Mouse (Mus musculus): Measurements from ENCODE around the gene Kat2b. TPM values are rescaled to one million over a fixed set of nuclear protein-coding genes. Genes with fewer than 3 reads are reported as not detected.
"Not testable (repeated sequence)": the region's sequence is repeated elsewhere in the genome, so short reads cannot be mapped to it uniquely, and the experiment has no call there.

Gene Kat2b
- polyA plus RNA-seq, 1 experiment from 2014 or later: 2.1 TPM

DNA sequence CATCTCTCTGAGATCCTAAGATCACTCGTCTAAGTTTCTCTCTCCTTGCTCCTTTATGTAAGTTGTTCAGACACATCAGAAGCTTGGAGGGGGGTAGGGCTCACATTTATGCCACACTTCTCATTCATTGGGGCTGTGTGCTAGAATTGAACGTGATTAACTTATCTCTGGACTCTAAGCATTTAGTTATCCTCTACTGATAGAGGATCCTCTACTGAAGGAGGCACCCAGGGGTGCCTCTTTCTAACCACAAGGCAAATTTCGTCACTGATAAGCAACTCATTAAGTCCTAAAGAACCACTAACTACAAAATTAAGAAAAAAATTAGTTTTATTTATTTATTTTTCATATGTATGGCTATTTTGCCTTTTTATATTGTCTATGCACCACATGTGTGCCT, 55.5 kb downstream of the Kat2b start:
- no peaks in the 10 kb centered on the region for H3K4me1 ChIP-seq
- no peak overlapping the region for H3K27ac ChIP-seq (replicated peaks)
- H3K4me3 ChIP-seq: no peak overlapping the region
- H3K9me3 ChIP-seq: no peaks in the 10 kb centered on the region
- DNase-seq (ENCODE audit: low spot score): no peak
- no peaks in the 10 kb centered on the region for H3K27me3 ChIP-seq (replicated peaks; ENCODE audit: low read depth, poor library complexity, severe bottlenecking)
- 85% methylated on average over 3 of the region's 3 CpGs for WGBS
- H3K36me3 ChIP-seq (replicated peaks): 0 out of 2 replicates have a peak, but pooled peaks cover 2% of the 10 kb centered on the region

DNA sequence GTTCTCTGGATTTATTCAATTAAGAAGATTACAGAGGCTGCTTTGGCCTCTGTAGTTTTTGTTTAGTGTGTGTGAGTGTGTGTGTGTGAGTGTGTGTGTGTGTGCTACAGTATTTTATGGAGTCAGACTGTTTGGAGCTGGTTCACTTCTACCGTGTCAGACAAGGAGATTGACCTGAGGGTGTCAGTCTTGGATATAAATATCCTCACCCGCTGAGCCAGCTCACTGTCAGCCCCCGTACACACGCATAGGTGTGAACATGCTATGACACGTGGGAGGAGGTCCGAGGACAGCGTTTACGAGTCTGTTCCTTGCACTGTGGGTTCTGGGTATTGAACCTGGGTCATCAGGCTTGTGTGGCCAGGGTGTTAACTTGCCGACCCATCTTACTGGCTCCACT, 57.1 kb downstream of the Kat2b start:
- Histone ChIP-seq H3K36me3 (replicated peaks) (0 out of 2 replicates have a peak, but pooled peaks cover 2% of the 10 kb centered on the region), H3K4me1 (no peaks in the 10 kb centered on the region), H3K27me3 (replicated peaks; ENCODE audit: low read depth, poor library complexity, severe bottlenecking) (no peaks in the 10 kb centered on the region), H3K27ac (replicated peaks) (no peak overlapping the region), H3K4me3 (no peak overlapping the region), H3K9me3 (no peaks in the 10 kb centered on the region)
- DNase-seq (ENCODE audit: low spot score): no peak
- WGBS: 90% methylated on average over 9 of the region's 9 CpGs

DNA sequence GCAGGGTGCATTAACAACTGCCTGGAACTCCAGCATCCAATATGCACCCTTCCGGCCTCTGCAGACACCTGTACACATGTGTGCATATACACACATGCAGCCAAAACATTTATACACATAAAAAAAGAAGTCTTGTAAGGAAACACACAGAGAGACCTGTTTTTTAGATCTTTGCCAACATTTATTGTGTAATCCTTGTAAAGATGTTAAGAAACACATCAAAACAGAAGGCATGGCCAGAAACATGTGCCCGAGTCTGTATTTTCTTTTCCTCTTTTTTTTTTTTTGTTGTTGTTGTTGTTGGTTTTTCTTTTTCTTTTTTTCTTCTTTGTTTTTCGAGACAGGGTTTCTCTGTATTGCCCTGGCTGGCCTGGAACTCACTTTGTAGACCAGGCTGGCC, 59.5 kb downstream of the Kat2b start:
- H3K9me3 ChIP-seq: no peaks in the 10 kb centered on the region
- 80% methylated on average over 3 of the region's 3 CpGs for WGBS
- H3K36me3 ChIP-seq (replicated peaks): 0 out of 2 replicates have a peak, but pooled peaks cover 2% of the 10 kb centered on the region
- H3K4me1 ChIP-seq: no peaks in the 10 kb centered on the region
- H3K4me3 ChIP-seq: no peak overlapping the region
- DNase-seq (ENCODE audit: low spot score): no peak
- no peak overlapping the region for H3K27ac ChIP-seq (replicated peaks)
- no peaks in the 10 kb centered on the region for H3K27me3 ChIP-seq (replicated peaks; ENCODE audit: low read depth, poor library complexity, severe bottlenecking)

DNA sequence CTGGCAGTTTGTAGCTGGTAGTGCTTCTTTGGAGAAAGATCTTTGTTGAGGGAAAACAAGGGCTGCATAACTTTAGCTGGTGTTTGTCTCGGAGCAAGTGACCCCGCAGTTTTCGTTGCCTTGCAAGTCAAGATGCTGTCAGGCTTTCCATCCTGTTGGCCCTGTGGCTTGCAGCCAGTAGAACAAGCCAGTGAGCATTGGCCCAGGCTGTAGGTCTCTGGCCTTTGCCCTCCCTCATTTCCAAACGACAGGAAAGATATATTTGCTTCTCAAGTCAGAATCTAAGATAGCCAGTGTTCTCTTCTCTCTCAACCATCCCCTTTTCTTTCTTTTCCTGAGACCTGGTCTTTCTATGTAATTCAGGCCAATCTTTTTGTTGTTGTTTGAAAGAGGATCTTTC, 60.8 kb downstream of the Kat2b start:
- Histone ChIP-seq H3K27ac (replicated peaks) (no peak overlapping the region), H3K9me3 (no peaks in the 10 kb centered on the region), H3K4me1 (no peaks in the 10 kb centered on the region), H3K27me3 (replicated peaks; ENCODE audit: low read depth, poor library complexity, severe bottlenecking) (no peaks in the 10 kb centered on the region), H3K4me3 (no peak overlapping the region), H3K36me3 (replicated peaks) (0 out of 2 replicates have a peak, but pooled peaks cover 2% of the 10 kb centered on the region)
- no peak for DNase-seq (ENCODE audit: low spot score)
- 78% methylated on average over 4 of the region's 4 CpGs for WGBS

DNA sequence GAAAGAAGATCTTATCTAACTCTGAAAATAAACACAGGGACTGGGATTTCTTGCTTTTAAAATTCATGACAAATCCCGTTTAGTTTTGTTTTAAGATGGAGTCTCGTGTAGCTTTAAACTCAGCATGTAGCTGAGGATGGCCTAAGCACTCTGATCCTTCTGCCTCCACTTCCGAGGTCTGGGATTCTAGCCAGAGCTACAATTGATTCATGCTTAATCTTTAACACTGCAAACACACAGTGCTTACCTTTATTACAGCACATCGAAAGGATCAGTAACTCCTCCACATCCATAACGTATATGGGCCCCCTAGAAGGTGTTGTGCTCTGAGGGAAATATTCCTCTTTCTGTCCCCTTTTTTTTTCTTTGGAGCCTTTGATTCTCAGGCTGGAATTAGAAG, 61.5 kb downstream of the Kat2b start:
- no peaks in the 10 kb centered on the region for H3K27me3 ChIP-seq (replicated peaks; ENCODE audit: low read depth, poor library complexity, severe bottlenecking)
- no peaks in the 10 kb centered on the region for H3K9me3 ChIP-seq
- 0 out of 2 replicates have a peak, but pooled peaks cover 2% of the 10 kb centered on the region for H3K36me3 ChIP-seq (replicated peaks)
- DNase-seq (ENCODE audit: low spot score): no peak
- H3K4me1 ChIP-seq: no peaks in the 10 kb centered on the region
- no peak overlapping the region for H3K4me3 ChIP-seq
- H3K27ac ChIP-seq (replicated peaks): no peak overlapping the region
- WGBS: 75% methylated on average over 5 of the region's 5 CpGs

DNA sequence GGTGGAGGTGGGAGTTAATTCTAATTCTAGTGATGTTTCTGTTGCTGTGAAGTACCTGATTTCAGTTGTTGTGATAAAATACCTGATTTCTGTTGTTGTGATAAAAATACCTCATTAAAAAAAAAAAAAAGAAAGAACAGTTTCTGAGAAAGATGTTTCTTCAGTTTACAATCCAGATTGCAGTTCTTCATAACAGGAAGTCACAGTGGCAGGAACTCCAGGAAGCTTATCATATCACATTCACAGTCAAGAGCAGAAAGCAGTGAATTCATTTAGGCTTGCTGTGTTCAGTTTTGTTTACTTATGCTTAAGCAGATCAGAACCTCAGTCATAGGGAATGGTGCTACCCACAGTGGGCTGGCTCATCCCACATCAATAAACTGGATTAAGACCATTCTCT, 64.7 kb downstream of the Kat2b start:
- H3K27ac ChIP-seq (replicated peaks): no peak overlapping the region
- no peaks in the 10 kb centered on the region for H3K27me3 ChIP-seq (replicated peaks; ENCODE audit: low read depth, poor library complexity, severe bottlenecking)
- no peaks in the 10 kb centered on the region for H3K9me3 ChIP-seq
- H3K4me1 ChIP-seq: no peaks in the 10 kb centered on the region
- no peaks in the 10 kb centered on the region for H3K36me3 ChIP-seq (replicated peaks)
- DNase-seq (ENCODE audit: low spot score): no peak
- H3K4me3 ChIP-seq: no peak overlapping the region

DNA sequence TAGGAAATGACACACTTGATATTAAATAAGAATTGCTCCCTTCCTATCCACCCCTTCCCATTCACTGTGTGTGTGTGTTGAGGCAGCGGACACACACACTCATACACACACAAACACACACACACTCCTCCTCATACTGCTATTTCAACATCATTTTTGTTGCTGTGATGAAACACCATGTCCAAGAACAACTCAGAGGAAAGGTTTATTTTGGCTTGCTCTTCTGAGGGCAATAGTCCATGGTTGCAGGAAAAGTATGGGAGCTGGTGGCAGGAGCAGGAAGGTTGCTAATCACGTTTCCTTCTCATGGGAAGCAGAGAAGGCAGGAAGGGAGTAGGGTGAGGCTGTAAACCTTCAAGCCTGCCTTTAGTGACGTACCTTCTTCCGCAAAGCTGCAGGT, 76.7 kb downstream of the Kat2b start:
- no peak overlapping the region for H3K27ac ChIP-seq (replicated peaks)
- no peaks in the 10 kb centered on the region for H3K4me1 ChIP-seq
- no peaks in the 10 kb centered on the region for H3K9me3 ChIP-seq
- WGBS: 81% methylated on average over 4 of the region's 4 CpGs
- H3K27me3 ChIP-seq (replicated peaks; ENCODE audit: low read depth, poor library complexity, severe bottlenecking): no peaks in the 10 kb centered on the region
- peaks cover 18% of the 10 kb centered on the region for H3K36me3 ChIP-seq (replicated peaks)
- H3K4me3 ChIP-seq: no peak overlapping the region
- DNase-seq (ENCODE audit: low spot score): no peak

DNA sequence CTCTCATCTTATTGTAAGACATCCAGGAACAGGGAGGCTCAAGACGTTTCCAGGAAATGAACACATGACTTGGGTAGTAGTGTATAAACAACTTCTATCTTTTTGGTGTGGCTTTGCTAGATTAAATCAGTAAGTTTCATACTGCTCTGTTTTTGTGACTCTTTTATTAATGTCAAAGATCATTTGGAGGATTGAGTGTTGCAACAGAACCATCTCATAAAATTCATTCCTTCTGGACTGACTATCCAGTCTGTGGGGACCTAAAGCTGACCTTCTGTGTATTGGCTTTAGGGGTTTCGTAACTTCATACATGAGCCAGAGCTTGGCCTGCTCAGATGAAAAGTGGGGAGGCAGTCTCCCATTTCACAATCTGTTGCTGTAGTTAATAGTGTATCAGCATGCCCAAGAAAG, 83.6 kb downstream of the Kat2b start:
- no peak for DNase-seq (ENCODE audit: low spot score)
- Histone ChIP-seq H3K9me3 (no peaks in the 10 kb centered on the region), H3K27me3 (replicated peaks; ENCODE audit: low read depth, poor library complexity, severe bottlenecking) (no peaks in the 10 kb centered on the region), H3K27ac (replicated peaks) (no peak overlapping the region), H3K36me3 (replicated peaks) (peaks cover 17% of the 10 kb centered on the region), H3K4me3 (no peak overlapping the region), H3K4me1 (no peaks in the 10 kb centered on the region)
- 79% methylated on average over 2 of the region's 2 CpGs for WGBS

DNA sequence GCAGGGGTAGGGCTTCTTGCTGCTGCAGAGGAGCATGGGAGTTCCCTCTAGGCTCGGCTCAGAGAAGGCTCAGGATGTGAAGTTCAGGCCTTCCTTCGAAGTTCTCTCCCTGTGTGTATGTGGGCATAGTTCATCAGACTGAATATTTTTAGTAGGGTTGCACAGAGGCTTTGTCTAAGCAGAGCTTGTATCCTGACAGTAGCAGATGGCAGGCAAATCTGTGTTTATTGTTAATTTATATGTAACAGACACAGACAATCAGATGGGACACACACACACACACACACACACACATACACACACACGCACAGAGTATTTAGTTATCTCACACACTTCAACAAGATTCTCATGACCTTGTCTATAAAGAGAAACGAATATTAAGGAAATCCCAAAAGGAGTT, 87.9 kb downstream of the Kat2b start:
- 83% methylated on average over 4 of the region's 4 CpGs for WGBS
- no peak for DNase-seq (ENCODE audit: low spot score)
- Histone ChIP-seq H3K4me3 (no peak overlapping the region), H3K36me3 (replicated peaks) (peaks cover 10% of the 10 kb centered on the region), H3K4me1 (no peaks in the 10 kb centered on the region), H3K9me3 (no peaks in the 10 kb centered on the region), H3K27ac (replicated peaks) (no peak overlapping the region), H3K27me3 (replicated peaks; ENCODE audit: low read depth, poor library complexity, severe bottlenecking) (no peaks in the 10 kb centered on the region)

DNA sequence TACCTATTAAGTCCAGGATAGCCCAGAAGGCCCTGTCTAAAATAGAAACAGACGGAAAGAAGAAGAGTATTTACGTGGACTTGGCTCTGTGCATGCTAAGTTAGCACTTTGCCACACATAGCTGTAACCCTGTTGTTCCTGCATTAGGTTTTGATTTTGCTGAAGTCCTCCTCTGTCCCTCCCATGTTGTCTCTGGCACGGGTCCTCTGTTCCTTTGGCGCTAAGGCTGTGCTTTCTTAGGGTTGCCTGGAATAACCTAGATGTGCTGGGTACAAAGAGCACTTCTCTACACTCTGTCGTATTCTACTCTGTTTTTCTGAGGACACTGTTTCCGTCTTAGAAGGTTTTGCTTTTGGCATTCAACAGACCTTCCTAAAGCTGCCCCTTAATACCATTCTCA, 88.4 kb downstream of the Kat2b start:
- no peaks in the 10 kb centered on the region for H3K9me3 ChIP-seq
- no peak for DNase-seq (ENCODE audit: low spot score)
- H3K27ac ChIP-seq (replicated peaks): no peak overlapping the region
- H3K27me3 ChIP-seq (replicated peaks; ENCODE audit: low read depth, poor library complexity, severe bottlenecking): no peaks in the 10 kb centered on the region
- H3K4me1 ChIP-seq: no peaks in the 10 kb centered on the region
- 91% methylated on average over 6 of the region's 6 CpGs for WGBS
- no peak overlapping the region for H3K4me3 ChIP-seq
- H3K36me3 ChIP-seq (replicated peaks): peaks cover 10% of the 10 kb centered on the region

DNA sequence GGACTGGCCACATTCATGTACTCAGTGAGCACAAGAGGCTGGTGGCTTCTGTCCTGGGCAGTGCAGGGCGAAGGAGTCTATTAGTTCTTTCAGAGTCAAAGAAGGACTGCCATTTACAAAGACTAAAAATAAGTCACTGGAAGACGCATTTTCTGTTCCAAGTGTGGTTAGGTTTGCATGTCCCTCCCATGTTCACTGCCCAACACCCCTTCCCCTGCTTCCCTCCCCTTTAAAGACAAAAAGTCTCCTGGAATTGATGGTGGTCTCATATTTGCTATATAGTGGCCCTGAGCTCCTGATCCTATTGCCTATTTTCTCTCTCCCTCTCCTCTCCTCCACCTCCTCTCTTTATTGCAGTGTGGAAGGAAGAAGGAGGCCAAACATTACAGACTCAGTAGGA, 89.3 kb downstream of the Kat2b start:
- no peak for DNase-seq (ENCODE audit: low spot score)
- Histone ChIP-seq H3K9me3 (no peaks in the 10 kb centered on the region), H3K4me3 (no peak overlapping the region), H3K36me3 (replicated peaks) (peaks cover 10% of the 10 kb centered on the region), H3K27ac (replicated peaks) (no peak overlapping the region), H3K4me1 (no peaks in the 10 kb centered on the region), H3K27me3 (replicated peaks; ENCODE audit: low read depth, poor library complexity, severe bottlenecking) (no peaks in the 10 kb centered on the region)
- WGBS: 91% methylated on average over 2 of the region's 2 CpGs

DNA sequence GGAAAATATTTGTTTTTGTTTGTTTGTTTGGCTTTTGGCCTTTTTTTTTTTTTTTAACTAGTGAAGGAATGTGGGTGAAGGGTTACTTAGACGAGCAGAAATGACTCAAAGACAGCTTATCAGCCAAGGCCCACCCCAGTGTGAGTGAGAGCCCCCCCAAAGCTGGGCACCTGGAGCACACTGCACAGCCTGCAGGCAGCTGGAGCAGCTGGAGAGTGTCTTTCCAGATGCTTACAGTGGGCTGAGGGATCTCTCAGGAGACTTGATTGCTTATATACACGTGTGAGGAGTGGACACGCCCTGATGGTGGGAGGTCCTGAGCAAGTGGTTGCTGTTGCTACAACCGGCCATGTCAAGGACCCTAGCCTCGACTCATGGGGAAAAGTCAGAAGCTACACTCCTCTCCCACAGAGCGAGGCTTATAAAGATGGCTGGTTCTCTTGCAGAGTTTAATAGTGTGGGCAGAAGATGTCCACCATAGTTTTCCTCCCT, 89.8 kb downstream of the Kat2b start:
- no peak for DNase-seq (ENCODE audit: low spot score)
- Histone ChIP-seq H3K4me1 (no peaks in the 10 kb centered on the region), H3K36me3 (replicated peaks) (peaks cover 10% of the 10 kb centered on the region), H3K4me3 (no peak overlapping the region), H3K27me3 (replicated peaks; ENCODE audit: low read depth, poor library complexity, severe bottlenecking) (no peaks in the 10 kb centered on the region), H3K9me3 (no peaks in the 10 kb centered on the region), H3K27ac (replicated peaks) (no peak overlapping the region)
- 73% methylated on average over 6 of the region's 6 CpGs for whole genome bisulfite sequencing

DNA sequence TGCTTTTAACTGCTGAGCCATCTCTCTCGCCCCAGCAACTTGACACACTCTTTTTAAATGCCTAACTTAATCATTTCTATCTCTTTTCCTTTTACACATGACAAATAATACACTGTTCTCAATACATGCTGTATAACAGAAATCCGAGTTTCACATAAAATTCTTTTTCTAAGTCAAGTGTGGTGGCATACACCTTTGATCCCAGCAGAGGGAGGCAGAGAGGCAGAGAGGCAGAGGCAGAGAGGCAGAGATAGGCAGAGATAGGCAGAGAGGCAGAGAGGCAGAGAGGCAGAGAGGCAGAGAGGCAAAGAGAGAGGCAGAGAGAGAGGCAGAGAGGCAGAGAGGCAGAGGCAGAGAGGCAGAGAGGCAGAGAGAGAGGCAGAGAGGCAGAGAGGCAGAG, 90.7 kb downstream of the Kat2b start:
- not testable (repeated sequence) for H3K4me3 ChIP-seq; H3K27me3 ChIP-seq (replicated peaks; ENCODE audit: low read depth, poor library complexity, severe bottlenecking); DNase-seq (ENCODE audit: low spot score); H3K4me1 ChIP-seq; H3K9me3 ChIP-seq; H3K27ac ChIP-seq (replicated peaks)
- H3K36me3 ChIP-seq (replicated peaks): peaks cover 12% of the 10 kb centered on the region
- 68% methylated on average over 2 of the region's 2 CpGs for WGBS

DNA sequence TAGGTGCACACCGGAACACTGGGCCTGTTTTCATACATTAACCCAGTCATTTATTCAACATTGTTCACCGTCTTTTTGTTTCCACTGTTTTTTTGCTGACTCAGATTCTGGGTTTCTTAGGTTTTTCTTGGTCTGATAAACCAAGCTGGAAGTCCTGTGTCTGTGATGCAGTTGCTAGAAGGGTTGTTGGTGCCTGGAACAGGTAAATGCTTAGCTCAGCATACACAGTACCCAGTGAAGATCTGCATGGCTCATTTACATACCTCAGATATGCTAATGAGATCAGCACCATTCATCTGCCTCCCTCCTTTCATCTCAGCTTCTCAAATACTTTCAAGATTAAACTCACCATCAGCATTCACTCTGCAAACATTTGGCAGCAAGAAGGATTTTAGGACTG, 92.0 kb downstream of the Kat2b start:
- DNase-seq (ENCODE audit: low spot score): no peak
- H3K27me3 ChIP-seq (replicated peaks; ENCODE audit: low read depth, poor library complexity, severe bottlenecking): no peaks in the 10 kb centered on the region
- H3K27ac ChIP-seq (replicated peaks): no peak overlapping the region
- peaks cover 6% of the 10 kb centered on the region for H3K36me3 ChIP-seq (replicated peaks)
- H3K4me1 ChIP-seq: no peaks in the 10 kb centered on the region
- no peak overlapping the region for H3K4me3 ChIP-seq
- WGBS: 98% methylated on average over 2 of the region's 2 CpGs
- no peaks in the 10 kb centered on the region for H3K9me3 ChIP-seq

Measured in embryonic facial prominence, embryonic 10.5 days (tissue).